Mouse (Mus musculus): Measurements from ENCODE around the gene Fat4. TPM values are rescaled to one million over a fixed set of nuclear protein-coding genes. Genes with fewer than 3 reads are reported as not detected.

Fat4 gene
- total and polyA plus RNA-seq, 3 experiments, result not detected

GRCm38 (mm10) chr3:38989181-38989580 is 102.4 kb downstream of the Fat4 start:
- dilution Hi-C loops (cut with MboI; ENCODE audit: extremely low pct_ligation_motif_present, extremely low pct_unique_long_range_greater_than_20kb, low sequenced_read_pairs) (no loop called here), in situ Hi-C loops (cut with MboI; ENCODE audit: low pct_ligation_motif_present, low pct_unique_long_range_greater_than_20kb, low sequenced_read_pairs) (no loop called here)
- H3K79me2 ChIP-seq (replicated peaks; ENCODE audit: control insufficient read depth, extremely low read depth, insufficient read depth, poor library complexity, severe bottlenecking), result no peaks in the 10 kb centered on the region
- H3K9ac ChIP-seq (ENCODE audit: insufficient read depth, low read depth), result no peak overlapping the region
- H3K4me1 ChIP-seq (ENCODE audit: control insufficient read depth in 1 of 2, insufficient read depth in 2 of 2), result no peaks in the 10 kb centered on the region
- no peak overlapping the region for H3K4me3 ChIP-seq (replicated peaks in 1 of 3; ENCODE audit: low read depth in 2 of 3, low read length in 2 of 3, poor library complexity in 1 of 3)
- H3K9me3 ChIP-seq (replicated peaks; ENCODE audit: low read length), result no peaks in the 10 kb centered on the region
- no peaks in the 10 kb centered on the region for H3K36me3 ChIP-seq (replicated peaks in 1 of 2; ENCODE audit: control insufficient read depth in 1 of 2, insufficient read depth in 1 of 2, low read length in 1 of 2)
- H3K4me2 ChIP-seq (ENCODE audit: insufficient read depth, low read depth, poor library complexity, severe bottlenecking), result no peak overlapping the region
- no peak for DNase-seq (ENCODE audit: extremely low read depth)
- H3K27ac ChIP-seq (ENCODE audit: insufficient read depth, low read depth), result no peak overlapping the region
- no peak for TF ChIP-seq KAT2A (IDR thresholded peaks at IDR 0.05; ENCODE audit: insufficient replicate concordance, low read length)
- no peak for TF ChIP-seq ZMIZ1 (IDR thresholded peaks at IDR 0.05; ENCODE audit: low read depth, low read length)
- no peak for TF ChIP-seq MYC (IDR thresholded peaks at IDR 0.05; ENCODE audit: low read depth, low read length)
- no peak for TF ChIP-seq CTCF (conservative IDR thresholded peaks at IDR 0.05 in 1 of 2, IDR thresholded peaks at IDR 0.05 in 1 of 2; ENCODE audit: low read depth in 2 of 2, low read length in 2 of 2)
- no peak for TF ChIP-seq ZKSCAN1 (IDR thresholded peaks at IDR 0.05; ENCODE audit: borderline replicate concordance, low read depth, low read length)
- no peak for TF ChIP-seq MXI1 (IDR thresholded peaks at IDR 0.05; ENCODE audit: low read depth, low read length)
- TF ChIP-seq ELF1 (IDR thresholded peaks at IDR 0.05; ENCODE audit: low read depth, low read length), result no peak
- no peak for TF ChIP-seq JUN (IDR thresholded peaks at IDR 0.05; ENCODE audit: insufficient read depth, low read depth, low read length)
- TF ChIP-seq POLR2AphosphoS2 (IDR thresholded peaks at IDR 0.05; ENCODE audit: low read depth, low read length), result no peak
- TF ChIP-seq MAFK (IDR thresholded peaks at IDR 0.05; ENCODE audit: insufficient replicate concordance, low read length), result no peak
- no peak for TF ChIP-seq JUND (conservative IDR thresholded peaks at IDR 0.05; ENCODE audit: low read depth, low read length)
- no peak for TF ChIP-seq MEF2A (IDR thresholded peaks at IDR 0.05; ENCODE audit: borderline replicate concordance, low read depth, low read length)
- no peak for TF ChIP-seq MAZ (IDR thresholded peaks at IDR 0.05; ENCODE audit: low read depth, low read length)
- no peak for TF ChIP-seq CHD2 (IDR thresholded peaks at IDR 0.05; ENCODE audit: low read length)
- TF ChIP-seq ZNF384 (IDR thresholded peaks at IDR 0.05; ENCODE audit: low read depth, low read length), result no peak
- no peak for TF ChIP-seq TCF12 (IDR thresholded peaks at IDR 0.05; ENCODE audit: low read depth, low read length)
- no peak for TF ChIP-seq EP300 (IDR thresholded peaks at IDR 0.05; ENCODE audit: low read length)
- no peaks in the 10 kb centered on the region for H3K27me3 ChIP-seq (replicated peaks)

- H3K9me3 ChIP-seq (replicated peaks; ENCODE audit: low read length), result no peaks in the 10 kb centered on the region
- TF ChIP-seq GABPA (IDR thresholded peaks at IDR 0.05; ENCODE audit: insufficient replicate concordance, low read depth, low read length) (no peak), CTCF (conservative IDR thresholded peaks at IDR 0.05 in 1 of 2, IDR thresholded peaks at IDR 0.05 in 1 of 2; ENCODE audit: low read depth in 2 of 2, low read length in 2 of 2) (no peak), POLR2A (IDR thresholded peaks at IDR 0.05; ENCODE audit: low read depth, low read length) (no peak), UBTF (IDR thresholded peaks at IDR 0.05; ENCODE audit: low read depth, low read length) (no peak), CHD1 (IDR thresholded peaks at IDR 0.05; ENCODE audit: low read depth, low read length) (no peak), TBP (conservative IDR thresholded peaks at IDR 0.05; ENCODE audit: low read depth, low read length) (no peak), CHD2 (IDR thresholded peaks at IDR 0.05; ENCODE audit: low read length) (no peak)
- H3K27me3 ChIP-seq (replicated peaks), result no peaks in the 10 kb centered on the region
- no peaks in the 10 kb centered on the region for H3K79me2 ChIP-seq (replicated peaks; ENCODE audit: control insufficient read depth, extremely low read depth, insufficient read depth, poor library complexity, severe bottlenecking)
- no peak for DNase-seq (ENCODE audit: extremely low read depth)
- no peak overlapping the region for H3K9ac ChIP-seq (ENCODE audit: insufficient read depth, low read depth)
- dilution Hi-C loops (cut with MboI; ENCODE audit: extremely low pct_ligation_motif_present, extremely low pct_unique_long_range_greater_than_20kb, low sequenced_read_pairs), result no loop called here
- no peak overlapping the region for H3K27ac ChIP-seq (ENCODE audit: insufficient read depth, low read depth)
- in situ Hi-C loops (cut with MboI; ENCODE audit: low pct_ligation_motif_present, low pct_unique_long_range_greater_than_20kb, low sequenced_read_pairs), result no loop called here
- no peak overlapping the region for H3K4me3 ChIP-seq (replicated peaks in 1 of 3; ENCODE audit: low read depth in 2 of 3, low read length in 2 of 3, poor library complexity in 1 of 3)
- H3K36me3 ChIP-seq (replicated peaks in 1 of 2; ENCODE audit: control insufficient read depth in 1 of 2, insufficient read depth in 1 of 2, low read length in 1 of 2), result no peaks in the 10 kb centered on the region
- H3K4me2 ChIP-seq (ENCODE audit: insufficient read depth, low read depth, poor library complexity, severe bottlenecking), result no peak overlapping the region
- H3K4me1 ChIP-seq (ENCODE audit: control insufficient read depth in 1 of 2, insufficient read depth in 2 of 2), result no peaks in the 10 kb centered on the region
These were observed 113.3 kb downstream of the Fat4 start for GRCm38 (mm10) chr3:39000011-39000410.

Data from CH12.LX (cell line).